ENCODE assay signal across 21 mouse cellular contexts in the genomic region with DNA sequence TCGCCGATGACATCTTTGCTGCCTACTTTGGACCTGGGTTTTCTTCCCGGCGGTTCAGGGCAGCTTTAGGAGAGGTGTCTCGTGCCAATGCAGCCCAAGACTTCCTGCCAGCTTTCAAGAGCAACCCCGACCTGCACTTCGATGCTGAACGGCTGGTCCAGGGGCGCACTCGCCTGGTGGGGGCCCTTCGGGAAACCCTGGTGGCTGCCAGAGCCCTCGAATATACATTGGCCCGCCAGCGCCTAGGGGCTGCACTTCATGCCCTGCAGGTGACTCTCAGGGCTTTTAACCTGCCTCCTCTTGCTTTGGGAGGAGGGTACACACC. TPM values are rescaled to one million over a fixed set of nuclear protein-coding genes. Genes with fewer than 3 reads are reported as not detected.
A peak's percentile ranks its signal among the peaks of the same experiment; 100 is the strongest.
DNase-seq lines count a peak whose midpoint lies in the region; ATAC-seq and TF ChIP-seq lines count a peak whose summit lies in the region.
"Had no signal": no experiment of that assay in that cellular context is flagged by ENCODE, and none has a peak within 500 bp of the region (broad histone marks: within the 10 kb centered on the region; RNA-seq: fewer than 3 reads in every experiment).

No protein-coding gene starts in this region.

- no peak for ATAC-seq in liver, postnatal 0 days
- no peak for ATAC-seq in liver, embryonic 12.5 days
- ATAC-seq: forebrain, embryonic 15.5 days; hindbrain, postnatal 0 days had no signal

- no peak overlapping the region for H3K4me3 ChIP-seq in gastrocnemius, adult 2 months
- no peak overlapping the region for H3K4me3 ChIP-seq in liver, postnatal 0 days (ENCODE audit: low read depth, low read length)
- no peak overlapping the region for H3K4me3 ChIP-seq in liver, embryonic 12.5 days
- H3K4me3 ChIP-seq in embryonic facial prominence, embryonic 10.5 days, result 0 out of 2 replicates have a peak overlapping the region, but pooled peaks have one; percentile 11
- H3K4me3 ChIP-seq: embryonic facial prominence, embryonic 13.5 days; forebrain, embryonic 15.5 days; heart, adult 2 months; heart, embryonic 15.5 days; hindbrain, embryonic 13.5 days had no signal

- no peaks in the 10 kb centered on the region for H3K27me3 ChIP-seq in liver, postnatal 0 days (ENCODE audit: insufficient read depth, low read length)
- H3K27me3 ChIP-seq in liver, embryonic 12.5 days (replicated peaks), result no peaks in the 10 kb centered on the region
- H3K27me3 ChIP-seq in embryonic facial prominence, embryonic 10.5 days (replicated peaks; ENCODE audit: low read depth, poor library complexity, severe bottlenecking), result no peaks in the 10 kb centered on the region
- H3K27me3 ChIP-seq: embryonic facial prominence, embryonic 13.5 days; forebrain, embryonic 15.5 days; heart, embryonic 15.5 days; hindbrain, embryonic 13.5 days had no signal

- H3K36me3 ChIP-seq in liver, postnatal 0 days (replicated peaks; ENCODE audit: insufficient read depth, low read length), result peaks cover 39% of the 10 kb centered on the region
- peaks cover 45% of the 10 kb centered on the region for H3K36me3 ChIP-seq in liver, embryonic 12.5 days
- peaks cover 57% of the 10 kb centered on the region for H3K36me3 ChIP-seq in embryonic facial prominence, embryonic 10.5 days (replicated peaks)

- peak; percentile 54 for DNase-seq in cerebellum, adult 11-12 months
- DNase-seq in cerebellum, postnatal 4 days (ENCODE audit: low spot score in 2 of 2), result no peak
- DNase-seq in gastrocnemius, adult 2 months, result peak; percentile 22
- DNase-seq in gastrocnemius, postnatal 14 days, result no peak
- DNase-seq in liver, postnatal 0 days, result peak; percentile 15
- no peak for DNase-seq in embryonic facial prominence, embryonic 10.5 days (ENCODE audit: low spot score)
- DNase-seq in urinary bladder, postnatal 14 days (ENCODE audit: low spot score), result no peak
- DNase-seq: adrenal gland, postnatal 10 days; heart, postnatal 14 days; kidney, adult 11 months had no signal

- no peak for TF ChIP-seq CTCF in gastrocnemius, adult 2 months (IDR thresholded peaks at IDR 0.05)
- TF ChIP-seq CTCF in liver, postnatal 0 days (IDR thresholded peaks at IDR 0.05; ENCODE audit: low read depth), result no peak

- peaks cover 10% of the 10 kb centered on the region for H3K4me1 ChIP-seq in liver, postnatal 0 days (ENCODE audit: insufficient read depth)
- peaks cover 43% of the 10 kb centered on the region for H3K4me1 ChIP-seq in liver, embryonic 12.5 days
- H3K4me1 ChIP-seq in embryonic facial prominence, embryonic 10.5 days, result peaks cover 15% of the 10 kb centered on the region

- intact Hi-C loops in gastrocnemius, adult 2 months (cut with DNase I), result no loop called here
- intact Hi-C loops in gastrocnemius, postnatal 14 days (cut with DNase I; ENCODE audit: low total_unique reads), result loop anchor here (5.0 kb wide), 1 partner anchor 85 kb away; no protein-coding TSS in a partner anchor

- H3K9ac ChIP-seq in liver, postnatal 0 days (replicated peaks), result no peak overlapping the region
- H3K9ac ChIP-seq in liver, embryonic 12.5 days, result no peak overlapping the region
- H3K9ac ChIP-seq: embryonic facial prominence, embryonic 13.5 days; forebrain, embryonic 15.5 days; heart, embryonic 15.5 days had no signal

- no peak overlapping the region for H3K4me2 ChIP-seq in liver, postnatal 0 days (ENCODE audit: low read depth, low read length)
- H3K4me2 ChIP-seq in liver, embryonic 12.5 days, result no peak overlapping the region
- H3K4me2 ChIP-seq: embryonic facial prominence, embryonic 13.5 days; forebrain, embryonic 15.5 days; heart, embryonic 11.5 days; heart, embryonic 15.5 days; hindbrain, embryonic 13.5 days had no signal

- H3K27ac ChIP-seq in gastrocnemius, adult 2 months, result no peak overlapping the region
- H3K27ac ChIP-seq in liver, postnatal 0 days (ENCODE audit: low read depth), result no peak overlapping the region
- H3K27ac ChIP-seq in liver, embryonic 12.5 days, result no peak overlapping the region
- no peak overlapping the region for H3K27ac ChIP-seq in embryonic facial prominence, embryonic 10.5 days (replicated peaks)
- H3K27ac ChIP-seq: embryonic facial prominence, embryonic 13.5 days; forebrain, embryonic 15.5 days; heart, adult 2 months; heart, embryonic 15.5 days; hindbrain, embryonic 13.5 days; hindbrain, postnatal 0 days had no signal

- no peak for TF ChIP-seq EP300 in liver, postnatal 0 days (IDR thresholded peaks at IDR 0.05; ENCODE audit: low read depth)

- no peaks in the 10 kb centered on the region for H3K9me3 ChIP-seq in liver, postnatal 0 days (ENCODE audit: low read length)
- no peaks in the 10 kb centered on the region for H3K9me3 ChIP-seq in liver, embryonic 12.5 days (replicated peaks)
- H3K9me3 ChIP-seq in embryonic facial prominence, embryonic 10.5 days, result no peaks in the 10 kb centered on the region
- H3K9me3 ChIP-seq: embryonic facial prominence, embryonic 13.5 days; forebrain, embryonic 15.5 days; heart, embryonic 15.5 days; hindbrain, embryonic 13.5 days had no signal

- WGBS in liver, postnatal 0 days (ENCODE audit: insufficient replicate concordance), result 71% methylated on average over 14 of the region's 14 CpGs
- 68% methylated on average over 14 of the region's 14 CpGs for WGBS in liver, embryonic 12.5 days (ENCODE audit: insufficient replicate concordance)
- 74% methylated on average over 14 of the region's 14 CpGs for WGBS in embryonic facial prominence, embryonic 10.5 days

RNA-seq across cellular contexts. Expression of gene Vwa7, which starts 1.3 kb away (rescaled TPM):
- total RNA-seq in gastrocnemius, adult 2 months (2021), result 10 to 100 TPM in 1 of 2 experiments, 1 to 10 TPM in 1; 7.8 to 14.4 TPM
- total RNA-seq in gastrocnemius, postnatal 14 days (2021), result 1 to 10 TPM; 3.7 to 3.9 TPM
- polyA plus RNA-seq in liver, postnatal 0 days (2015; fragmentation: Nextera tagmentation; extraction: Ambion mirVana), result 0.09 and 0.12 TPM in 2 replicates
- 0.10 and 0.15 TPM in 2 replicates for polyA plus RNA-seq in liver, embryonic 12.5 days (2016; fragmentation: Nextera tagmentation; extraction: Ambion mirVana)
- 0.18 and 0.21 TPM in 2 replicates for polyA plus RNA-seq in embryonic facial prominence, embryonic 10.5 days (2016; fragmentation: Nextera tagmentation; extraction: Ambion mirVana)

RNA-seq across cellular contexts. Expression of gene Sapcd1, which starts 10.1 kb away (rescaled TPM):
- total RNA-seq in gastrocnemius, adult 2 months (2021), result not detected
- total RNA-seq in gastrocnemius, postnatal 14 days (2021), result 1 to 10 TPM in 1 of 2 experiments, under 1 TPM in 1; 0.38 to 1.5 TPM
- polyA plus RNA-seq in liver, postnatal 0 days (2015; fragmentation: Nextera tagmentation; extraction: Ambion mirVana), result 3.3 and 4.1 TPM in 2 replicates
- polyA plus RNA-seq in liver, embryonic 12.5 days (2016; fragmentation: Nextera tagmentation; extraction: Ambion mirVana), result 2.8 and 3.4 TPM in 2 replicates
- 4.2 and 5.6 TPM in 2 replicates for polyA plus RNA-seq in embryonic facial prominence, embryonic 10.5 days (2016; fragmentation: Nextera tagmentation; extraction: Ambion mirVana)
- total RNA-seq: gastrocnemius, adult 18-20 months; gastrocnemius, postnatal 36 days; heart, adult 2 months; hematopoietic stem cell, adult 5-6 weeks had no signal

RNA-seq across cellular contexts. Expression of gene Vars, which starts 16.9 kb away (rescaled TPM):
- 10 to 100 TPM; 31.0 to 35.2 TPM for total RNA-seq in gastrocnemius, adult 2 months (2021)
- total RNA-seq in gastrocnemius, postnatal 14 days (2021), result 10 to 100 TPM; 26.8 to 29.2 TPM
- 38.0 and 43.8 TPM in 2 replicates for polyA plus RNA-seq in liver, postnatal 0 days (2015; fragmentation: Nextera tagmentation; extraction: Ambion mirVana)
- 208 and 211 TPM in 2 replicates for polyA plus RNA-seq in liver, embryonic 12.5 days (2016; fragmentation: Nextera tagmentation; extraction: Ambion mirVana)
- 197 and 223 TPM in 2 replicates for polyA plus RNA-seq in embryonic facial prominence, embryonic 10.5 days (2016; fragmentation: Nextera tagmentation; extraction: Ambion mirVana)

RNA-seq across cellular contexts. Expression of gene Msh5, which starts 28.9 kb away (rescaled TPM):
- not detected for total RNA-seq in gastrocnemius, adult 2 months (2021)
- total RNA-seq in gastrocnemius, postnatal 14 days (2021), result under 1 TPM; 0.84 to 0.94 TPM
- 3.8 and 4.2 TPM in 2 replicates for polyA plus RNA-seq in liver, postnatal 0 days (2015; fragmentation: Nextera tagmentation; extraction: Ambion mirVana)
- 4.0 and 4.8 TPM in 2 replicates for polyA plus RNA-seq in liver, embryonic 12.5 days (2016; fragmentation: Nextera tagmentation; extraction: Ambion mirVana)
- 3.9 and 4.4 TPM in 2 replicates for polyA plus RNA-seq in embryonic facial prominence, embryonic 10.5 days (2016; fragmentation: Nextera tagmentation; extraction: Ambion mirVana)

RNA-seq across cellular contexts. Expression of gene Clic1, which starts 32.1 kb away (rescaled TPM):
- total RNA-seq in gastrocnemius, adult 2 months (2021), result 10 to 100 TPM in 1 of 2 experiments, 1 to 10 TPM in 1; 7.2 to 11.3 TPM
- total RNA-seq in gastrocnemius, postnatal 14 days (2021), result 10 to 100 TPM; 28.3 to 32.5 TPM
- 98.6 and 102 TPM in 2 replicates for polyA plus RNA-seq in liver, postnatal 0 days (2015; fragmentation: Nextera tagmentation; extraction: Ambion mirVana)
- 160 and 162 TPM in 2 replicates for polyA plus RNA-seq in liver, embryonic 12.5 days (2016; fragmentation: Nextera tagmentation; extraction: Ambion mirVana)
- polyA plus RNA-seq in embryonic facial prominence, embryonic 10.5 days (2016; fragmentation: Nextera tagmentation; extraction: Ambion mirVana), result 190 and 191 TPM in 2 replicates

Comparison
In these comparisons a context has a peak if more than half of its experiments do, and no peak if none do; other contexts are left out.
1. DNase-seq: peak in cerebellum, adult 11-12 months (single experiment), gastrocnemius, adult 2 months (single experiment) and liver, postnatal 0 days (single experiment); none in cerebellum, postnatal 4 days (0 of 2), gastrocnemius, postnatal 14 days (single experiment), embryonic facial prominence, embryonic 10.5 days (single experiment) and urinary bladder, postnatal 14 days (single experiment).